Mouse (Mus musculus): ENCODE data around the gene Sag. TPM values are rescaled to one million over a fixed set of nuclear protein-coding genes. Genes with fewer than 3 reads are reported as not detected.

Gene Sag
- 1.8 and 2.0 TPM in 2 replicates for polyA plus RNA-seq (2014; fragmentation: Nextera tagmentation; extraction: Ambion mirVana)

DNA sequence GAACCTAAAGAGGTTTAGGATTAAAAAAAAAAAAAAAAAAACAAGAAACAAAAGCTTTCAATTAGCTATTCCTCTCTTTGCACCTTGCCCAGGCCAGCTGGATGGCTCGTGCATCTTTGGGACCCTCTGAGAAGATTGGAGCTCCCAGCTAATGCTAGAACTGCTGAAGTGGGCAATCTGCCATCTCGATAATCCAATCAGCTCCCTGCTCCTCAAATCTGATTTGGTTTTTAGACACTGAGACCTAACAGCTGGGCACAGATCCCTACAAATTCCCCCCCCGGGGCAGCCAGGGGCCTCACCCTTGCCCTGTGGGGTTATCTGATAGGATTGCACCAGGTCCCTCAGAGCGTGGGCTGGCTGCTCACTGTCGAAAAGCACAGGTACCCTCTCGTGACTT, at the start of gene Sag:
Gene Sag (plus strand): TSS at position 105 of the 400 bp plus-strand sequence.
- no peak for ATAC-seq (replicated peaks; ENCODE audit: low FRiP score, low TSS enrichment, low read depth)
- H3K4me3 ChIP-seq (ENCODE audit: low read depth, low read length) = no peak within 1 kb of the TSS
- H3K27ac ChIP-seq (ENCODE audit: low read depth) = no peak within 1 kb of the TSS
- no peaks in the 10 kb centered on the region for H3K4me1 ChIP-seq (replicated peaks; ENCODE audit: control insufficient read depth, insufficient read depth, low read length)
- DNase-seq (ENCODE audit: low spot score) = no peak
- 63% methylated on average over 6 of the region's 6 CpGs for WGBS
- H3K9ac ChIP-seq (ENCODE audit: low read length) = no peak within 1 kb of the TSS
- H3K27me3 ChIP-seq (replicated peaks; ENCODE audit: control insufficient read depth, insufficient read depth, low read length) = no peaks in the 10 kb centered on the region
- no peaks in the 10 kb centered on the region for H3K9me3 ChIP-seq (ENCODE audit: control insufficient read depth, low read length)
- no peak within 1 kb of the TSS for H3K4me2 ChIP-seq (ENCODE audit: low read length)
- H3K36me3 ChIP-seq (ENCODE audit: control insufficient read depth, insufficient read depth, low read length) = no peaks in the 10 kb centered on the region

DNA sequence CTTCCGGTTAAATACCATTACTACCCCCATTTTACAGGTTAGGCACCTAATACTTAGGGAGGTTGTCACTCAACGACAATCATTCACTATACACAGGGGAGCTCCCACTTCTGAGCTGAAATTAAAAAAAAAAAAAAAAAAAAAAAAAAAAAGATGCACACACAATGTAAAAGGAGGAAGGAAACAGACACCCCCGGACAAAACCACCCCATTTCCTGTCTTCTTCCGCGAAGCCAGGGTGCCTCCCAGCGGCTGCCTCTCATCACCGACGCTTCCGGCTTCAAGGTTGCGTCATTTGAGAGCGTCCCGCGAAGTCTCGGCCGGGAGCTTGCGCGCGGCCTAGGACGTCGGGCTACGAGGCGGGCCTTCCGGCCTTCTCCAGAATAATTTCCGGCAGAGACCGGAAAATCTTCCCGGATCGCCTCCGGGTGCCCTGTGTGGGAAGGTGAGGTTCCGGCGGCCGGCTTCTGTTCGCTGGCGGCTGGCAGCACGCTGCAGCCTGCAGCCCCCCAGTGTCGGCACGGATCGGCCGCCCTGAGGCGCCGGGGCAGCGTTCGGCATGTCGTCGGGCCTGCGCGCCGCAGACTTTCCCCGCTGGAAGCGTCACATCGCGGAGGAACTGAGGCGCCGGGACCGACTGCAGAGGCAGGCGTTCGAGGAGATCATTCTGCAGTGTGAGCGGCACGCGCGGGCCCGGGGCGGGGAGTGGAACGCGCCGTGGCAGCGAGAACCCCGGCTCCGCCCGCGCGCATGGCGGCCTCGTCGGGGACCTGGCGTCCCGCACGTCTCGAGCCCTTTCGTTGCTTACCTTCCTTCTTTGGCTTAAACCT, 47.6 kb upstream of the Sag start, which contains the start of gene Atg16l1:
Gene Atg16l1 (plus strand): TSS at position 230 of the 830 bp plus-strand sequence.
- ATAC-seq (replicated peaks; ENCODE audit: low FRiP score, low TSS enrichment, low read depth) (peak; percentile 96), DNase-seq (ENCODE audit: low spot score) (peak; percentile 92)
- Histone ChIP-seq H3K4me3 (ENCODE audit: low read depth, low read length) (peak within 1 kb of the TSS; percentile 76), H3K36me3 (ENCODE audit: control insufficient read depth, insufficient read depth, low read length) (peaks cover 25% of the 10 kb centered on the region), H3K4me2 (ENCODE audit: low read length) (peak within 1 kb of the TSS; percentile 81), H3K27ac (ENCODE audit: low read depth) (peak within 1 kb of the TSS; percentile 85), H3K9ac (ENCODE audit: low read length) (peak within 1 kb of the TSS; percentile 89), H3K27me3 (replicated peaks; ENCODE audit: control insufficient read depth, insufficient read depth, low read length) (no peaks in the 10 kb centered on the region), H3K9me3 (ENCODE audit: control insufficient read depth, low read length) (no peaks in the 10 kb centered on the region), H3K4me1 (replicated peaks; ENCODE audit: control insufficient read depth, insufficient read depth, low read length) (peaks cover 9% of the 10 kb centered on the region)
- WGBS = under 1% methylated on average over 79 of the region's 79 CpGs

DNA sequence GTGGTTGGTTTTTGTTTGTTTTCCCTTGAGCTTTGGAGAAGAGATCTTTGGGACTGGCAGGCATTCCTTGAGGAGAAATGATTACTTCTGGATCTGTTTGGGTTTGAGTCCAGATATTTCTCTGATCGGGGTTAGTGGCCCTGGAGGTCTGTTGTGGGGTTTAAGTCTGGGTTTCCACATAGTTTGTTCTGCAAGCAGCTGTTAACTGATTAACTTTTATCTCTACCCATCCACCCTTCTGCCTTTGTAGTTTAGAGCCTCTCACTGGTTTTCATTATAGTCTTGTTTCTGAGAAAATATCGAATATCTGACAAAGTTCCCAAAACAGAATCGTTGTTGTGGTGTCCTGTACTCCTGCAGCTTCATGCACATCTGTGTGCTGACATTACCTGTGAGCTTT, 39.7 kb upstream of the Sag start:
- 92% methylated on average over 3 of the region's 3 CpGs for WGBS

DNA sequence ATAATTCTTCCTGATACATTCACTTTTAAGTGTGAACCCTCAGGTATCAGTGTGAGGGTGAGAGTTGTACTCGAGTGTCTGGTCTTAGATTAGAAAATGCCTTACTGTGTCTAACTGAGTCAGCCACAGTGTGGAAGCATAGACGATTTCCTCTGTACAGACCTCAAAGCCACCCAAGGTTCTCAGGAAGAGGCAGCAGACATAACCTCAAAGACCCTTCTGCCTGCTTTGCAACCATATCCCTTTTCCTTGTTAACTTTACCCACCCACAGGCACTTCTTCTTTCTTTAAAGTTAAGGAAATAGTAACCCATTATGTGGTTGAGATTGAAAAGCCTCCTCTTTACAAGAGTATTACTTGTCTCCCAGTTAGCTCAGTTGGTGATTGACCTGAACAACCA, 37.7 kb upstream of the Sag start:
- Histone ChIP-seq H3K27me3 (replicated peaks; ENCODE audit: control insufficient read depth, insufficient read depth, low read length) (no peaks in the 10 kb centered on the region), H3K9ac (ENCODE audit: low read length) (no peak overlapping the region), H3K4me1 (replicated peaks; ENCODE audit: control insufficient read depth, insufficient read depth, low read length) (no peaks in the 10 kb centered on the region), H3K27ac (ENCODE audit: low read depth) (no peak overlapping the region), H3K36me3 (ENCODE audit: control insufficient read depth, insufficient read depth, low read length) (peaks cover 92% of the 10 kb centered on the region), H3K9me3 (ENCODE audit: control insufficient read depth, low read length) (no peaks in the 10 kb centered on the region), H3K4me3 (ENCODE audit: low read depth, low read length) (no peak overlapping the region), H3K4me2 (ENCODE audit: low read length) (no peak overlapping the region)
- no peak for ATAC-seq (replicated peaks; ENCODE audit: low FRiP score, low TSS enrichment, low read depth)
- 85% methylated on average over 2 of the region's 2 CpGs for WGBS
- DNase-seq (ENCODE audit: low spot score) = no peak

More for the DNA sequence above, 39.7 kb upstream of the Sag start:
- Histone ChIP-seq H3K4me3 (ENCODE audit: low read depth, low read length) (no peak overlapping the region), H3K9ac (ENCODE audit: low read length) (no peak overlapping the region), H3K4me1 (replicated peaks; ENCODE audit: control insufficient read depth, insufficient read depth, low read length) (no peaks in the 10 kb centered on the region), H3K27ac (ENCODE audit: low read depth) (no peak overlapping the region), H3K36me3 (ENCODE audit: control insufficient read depth, insufficient read depth, low read length) (peaks cover 96% of the 10 kb centered on the region), H3K27me3 (replicated peaks; ENCODE audit: control insufficient read depth, insufficient read depth, low read length) (no peaks in the 10 kb centered on the region), H3K4me2 (ENCODE audit: low read length) (no peak overlapping the region), H3K9me3 (ENCODE audit: control insufficient read depth, low read length) (no peaks in the 10 kb centered on the region)
- ATAC-seq (replicated peaks; ENCODE audit: low FRiP score, low TSS enrichment, low read depth) = no peak
- no peak for DNase-seq (ENCODE audit: low spot score)

DNA sequence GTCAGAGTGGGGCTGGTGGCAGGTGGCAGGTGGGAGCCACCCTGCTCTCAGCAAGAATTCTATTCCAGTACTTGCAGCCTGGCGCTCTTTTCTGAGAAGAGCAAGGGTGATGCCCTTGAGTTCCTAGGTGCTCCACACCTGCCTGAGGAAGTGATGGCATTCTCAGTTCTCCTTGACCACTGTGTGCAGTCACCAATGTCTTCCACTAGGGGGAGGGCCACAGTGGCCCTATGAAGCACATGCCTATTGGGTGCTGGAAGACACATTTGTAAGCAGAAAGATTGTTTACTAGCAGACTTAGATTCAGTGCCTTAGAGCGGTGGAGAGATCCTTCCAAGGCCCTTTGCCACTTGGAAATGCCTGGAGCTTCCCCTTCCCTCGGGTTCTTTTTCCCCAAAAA, 37.2 kb upstream of the Sag start:
- no peak for ATAC-seq (replicated peaks; ENCODE audit: low FRiP score, low TSS enrichment, low read depth)
- Histone ChIP-seq H3K9me3 (ENCODE audit: control insufficient read depth, low read length) (no peaks in the 10 kb centered on the region), H3K4me1 (replicated peaks; ENCODE audit: control insufficient read depth, insufficient read depth, low read length) (no peaks in the 10 kb centered on the region), H3K4me3 (ENCODE audit: low read depth, low read length) (no peak overlapping the region), H3K4me2 (ENCODE audit: low read length) (no peak overlapping the region), H3K36me3 (ENCODE audit: control insufficient read depth, insufficient read depth, low read length) (peaks cover 93% of the 10 kb centered on the region), H3K9ac (ENCODE audit: low read length) (no peak overlapping the region), H3K27me3 (replicated peaks; ENCODE audit: control insufficient read depth, insufficient read depth, low read length) (no peaks in the 10 kb centered on the region), H3K27ac (ENCODE audit: low read depth) (no peak overlapping the region)
- DNase-seq (ENCODE audit: low spot score) = no peak
- WGBS = 92% methylated on average over 3 of the region's 3 CpGs

DNA sequence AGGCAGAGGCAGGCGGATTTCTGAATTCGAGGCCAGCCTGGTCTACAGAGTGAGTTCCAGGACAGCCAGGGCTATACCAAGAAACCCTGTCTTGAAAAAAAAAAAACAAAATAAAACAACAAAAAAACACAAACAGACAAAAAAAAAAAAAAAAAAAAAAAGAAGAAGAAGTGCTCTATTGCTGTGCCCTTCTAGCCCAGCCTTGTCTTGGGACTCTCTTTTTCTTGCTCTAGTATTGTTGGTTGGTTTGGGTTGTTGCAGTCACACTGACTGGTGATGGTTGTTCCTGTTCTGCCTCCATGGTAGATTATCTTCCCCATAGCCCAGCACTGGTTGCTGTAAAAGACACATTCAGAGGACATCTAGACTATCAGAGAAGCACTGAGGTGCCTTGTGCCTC, 34.2 kb upstream of the Sag start:
- no peaks in the 10 kb centered on the region for H3K4me1 ChIP-seq (replicated peaks; ENCODE audit: control insufficient read depth, insufficient read depth, low read length)
- peaks cover 88% of the 10 kb centered on the region for H3K36me3 ChIP-seq (ENCODE audit: control insufficient read depth, insufficient read depth, low read length)
- H3K27ac ChIP-seq (ENCODE audit: low read depth) = no peak overlapping the region
- DNase-seq (ENCODE audit: low spot score) (no peak), ATAC-seq (replicated peaks; ENCODE audit: low FRiP score, low TSS enrichment, low read depth) (no peak)
- no peak overlapping the region for H3K4me2 ChIP-seq (ENCODE audit: low read length)
- WGBS = 98% methylated on average over 2 of the region's 2 CpGs
- H3K27me3 ChIP-seq (replicated peaks; ENCODE audit: control insufficient read depth, insufficient read depth, low read length) = no peaks in the 10 kb centered on the region
- no peak overlapping the region for H3K9ac ChIP-seq (ENCODE audit: low read length)
- no peak overlapping the region for H3K4me3 ChIP-seq (ENCODE audit: low read depth, low read length)
- H3K9me3 ChIP-seq (ENCODE audit: control insufficient read depth, low read length) = no peaks in the 10 kb centered on the region

DNA sequence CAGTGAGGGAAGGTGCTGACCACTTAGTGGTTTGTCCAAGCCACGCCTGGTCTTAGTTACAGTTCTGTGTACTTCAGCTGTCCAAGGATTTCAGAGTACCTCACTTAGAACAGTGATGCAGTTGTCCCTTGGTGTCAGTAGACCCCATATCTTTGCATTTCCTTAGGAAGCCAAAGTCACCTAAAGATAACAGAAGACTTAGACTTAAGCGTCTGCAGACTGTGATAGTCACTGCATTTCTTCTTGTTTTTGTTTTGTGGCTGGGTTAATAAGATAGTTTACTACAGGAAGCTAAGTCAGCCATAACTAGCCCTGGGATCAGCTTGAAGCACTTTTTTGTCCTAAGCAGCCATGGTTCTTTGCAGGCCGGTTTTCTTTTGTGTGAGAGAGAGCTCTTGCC, 33.0 kb upstream of the Sag start:
- Histone ChIP-seq H3K27me3 (replicated peaks; ENCODE audit: control insufficient read depth, insufficient read depth, low read length) (no peaks in the 10 kb centered on the region), H3K9me3 (ENCODE audit: control insufficient read depth, low read length) (no peaks in the 10 kb centered on the region), H3K4me1 (replicated peaks; ENCODE audit: control insufficient read depth, insufficient read depth, low read length) (no peaks in the 10 kb centered on the region), H3K4me2 (ENCODE audit: low read length) (no peak overlapping the region), H3K4me3 (ENCODE audit: low read depth, low read length) (no peak overlapping the region), H3K36me3 (ENCODE audit: control insufficient read depth, insufficient read depth, low read length) (peaks cover 88% of the 10 kb centered on the region), H3K9ac (ENCODE audit: low read length) (no peak overlapping the region), H3K27ac (ENCODE audit: low read depth) (no peak overlapping the region)
- WGBS = 94% methylated on average over 3 of the region's 3 CpGs
- ATAC-seq (replicated peaks; ENCODE audit: low FRiP score, low TSS enrichment, low read depth) = no peak
- no peak for DNase-seq (ENCODE audit: low spot score)

DNA sequence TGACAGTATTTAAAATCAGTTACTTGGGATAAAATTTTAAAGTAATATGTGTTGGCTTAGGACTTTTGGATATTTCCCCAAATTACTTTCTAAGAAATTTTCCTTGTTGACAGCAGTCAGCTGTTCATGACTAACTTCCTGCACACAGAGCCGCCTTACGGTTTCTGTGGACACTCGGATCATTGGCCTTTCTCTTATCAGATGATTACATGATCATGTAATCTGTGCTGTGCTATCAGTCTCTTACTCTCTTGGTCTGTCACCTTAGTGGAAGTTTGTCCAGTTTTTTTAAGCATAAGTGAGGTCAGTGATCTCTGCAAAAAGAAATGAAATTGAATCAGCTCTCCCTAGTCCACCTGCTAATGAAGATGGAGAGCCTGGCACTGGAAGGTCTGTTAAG, 31.8 kb upstream of the Sag start:
- Histone ChIP-seq H3K9ac (ENCODE audit: low read length) (no peak overlapping the region), H3K27ac (ENCODE audit: low read depth) (no peak overlapping the region), H3K4me3 (ENCODE audit: low read depth, low read length) (no peak overlapping the region), H3K36me3 (ENCODE audit: control insufficient read depth, insufficient read depth, low read length) (peaks cover 88% of the 10 kb centered on the region), H3K4me1 (replicated peaks; ENCODE audit: control insufficient read depth, insufficient read depth, low read length) (no peaks in the 10 kb centered on the region), H3K9me3 (ENCODE audit: control insufficient read depth, low read length) (no peaks in the 10 kb centered on the region), H3K27me3 (replicated peaks; ENCODE audit: control insufficient read depth, insufficient read depth, low read length) (no peaks in the 10 kb centered on the region), H3K4me2 (ENCODE audit: low read length) (no peak overlapping the region)
- ATAC-seq (replicated peaks; ENCODE audit: low FRiP score, low TSS enrichment, low read depth) = no peak
- 95% methylated on average over 3 of the region's 3 CpGs for WGBS
- DNase-seq (ENCODE audit: low spot score) = no peak

DNA sequence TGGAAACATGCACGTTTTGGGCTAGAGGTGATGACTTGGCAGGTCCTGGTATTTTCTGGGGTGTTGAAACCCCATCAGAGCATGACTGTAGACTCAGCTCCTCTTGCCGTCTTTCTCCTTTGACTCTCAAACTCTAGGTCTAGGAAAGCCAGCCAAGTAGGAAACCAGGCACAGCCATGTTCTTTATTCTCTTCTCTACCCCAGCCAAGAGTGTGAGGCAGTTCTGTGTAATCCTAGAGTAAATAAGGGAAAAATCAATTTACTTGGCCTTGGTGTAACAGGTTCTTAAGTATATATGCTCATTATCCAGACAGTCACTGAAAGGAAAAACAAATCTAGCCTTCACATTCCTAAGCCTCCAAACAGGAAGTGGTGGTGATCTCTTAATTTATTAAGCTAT, 30.1 kb upstream of the Sag start:
- 81% methylated on average over 2 of the region's 2 CpGs for WGBS

More for the DNA sequence above, 30.1 kb upstream of the Sag start:
- H3K9me3 ChIP-seq (ENCODE audit: control insufficient read depth, low read length) = no peaks in the 10 kb centered on the region
- H3K9ac ChIP-seq (ENCODE audit: low read length) = no peak overlapping the region
- H3K36me3 ChIP-seq (ENCODE audit: control insufficient read depth, insufficient read depth, low read length) = peaks cover 88% of the 10 kb centered on the region
- H3K4me2 ChIP-seq (ENCODE audit: low read length) = no peak overlapping the region
- H3K4me3 ChIP-seq (ENCODE audit: low read depth, low read length) = no peak overlapping the region
- H3K27ac ChIP-seq (ENCODE audit: low read depth) = no peak overlapping the region
- no peak for ATAC-seq (replicated peaks; ENCODE audit: low FRiP score, low TSS enrichment, low read depth)
- H3K4me1 ChIP-seq (replicated peaks; ENCODE audit: control insufficient read depth, insufficient read depth, low read length) = no peaks in the 10 kb centered on the region
- no peak for DNase-seq (ENCODE audit: low spot score)
- H3K27me3 ChIP-seq (replicated peaks; ENCODE audit: control insufficient read depth, insufficient read depth, low read length) = no peaks in the 10 kb centered on the region

All from intestine, embryonic 14.5 days (tissue).